Mouse (Mus musculus) layer of hippocampus, adult 11-12 months (tissue): ENCODE measurements around the gene Nr4a1.

Experiments
- DNase-seq: peaks from one replicate; pipeline ENCODE4 v3.0.0; 2022; ENCODE audit warnings: low spot score

Nr4a1 gene

DNA sequence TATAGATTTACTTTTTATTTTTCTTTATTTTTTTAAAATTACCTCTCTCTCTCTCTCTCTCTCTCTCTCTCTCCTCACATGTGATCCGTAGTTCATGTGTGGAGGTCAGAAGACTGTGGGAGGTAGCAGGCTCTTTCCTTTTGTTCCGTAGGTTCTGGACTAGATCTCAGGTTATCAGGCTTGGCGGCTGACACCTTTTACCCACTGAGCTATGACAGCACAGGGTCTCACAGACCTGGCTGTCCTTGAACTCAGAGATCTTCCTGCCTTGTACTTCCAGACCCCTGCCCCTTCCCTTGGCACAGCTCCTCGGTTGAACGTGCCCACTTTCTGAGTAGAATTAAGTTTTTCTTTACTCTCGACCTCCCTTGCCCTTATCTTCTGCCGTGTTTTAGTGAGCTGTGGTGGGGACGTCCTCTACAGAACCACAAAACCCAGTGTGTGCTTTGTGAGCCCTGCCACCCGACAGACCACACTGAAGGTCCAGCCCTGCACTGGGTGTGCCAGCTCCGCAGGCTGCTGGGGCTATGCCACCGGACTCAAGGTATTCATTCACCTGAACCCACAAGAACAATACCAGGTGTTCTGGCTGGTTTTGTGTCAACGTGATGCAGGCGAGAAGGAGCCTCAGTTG lies 62.3 kb downstream of the Nr4a1 start:
- DNase-seq: no peak

DNA sequence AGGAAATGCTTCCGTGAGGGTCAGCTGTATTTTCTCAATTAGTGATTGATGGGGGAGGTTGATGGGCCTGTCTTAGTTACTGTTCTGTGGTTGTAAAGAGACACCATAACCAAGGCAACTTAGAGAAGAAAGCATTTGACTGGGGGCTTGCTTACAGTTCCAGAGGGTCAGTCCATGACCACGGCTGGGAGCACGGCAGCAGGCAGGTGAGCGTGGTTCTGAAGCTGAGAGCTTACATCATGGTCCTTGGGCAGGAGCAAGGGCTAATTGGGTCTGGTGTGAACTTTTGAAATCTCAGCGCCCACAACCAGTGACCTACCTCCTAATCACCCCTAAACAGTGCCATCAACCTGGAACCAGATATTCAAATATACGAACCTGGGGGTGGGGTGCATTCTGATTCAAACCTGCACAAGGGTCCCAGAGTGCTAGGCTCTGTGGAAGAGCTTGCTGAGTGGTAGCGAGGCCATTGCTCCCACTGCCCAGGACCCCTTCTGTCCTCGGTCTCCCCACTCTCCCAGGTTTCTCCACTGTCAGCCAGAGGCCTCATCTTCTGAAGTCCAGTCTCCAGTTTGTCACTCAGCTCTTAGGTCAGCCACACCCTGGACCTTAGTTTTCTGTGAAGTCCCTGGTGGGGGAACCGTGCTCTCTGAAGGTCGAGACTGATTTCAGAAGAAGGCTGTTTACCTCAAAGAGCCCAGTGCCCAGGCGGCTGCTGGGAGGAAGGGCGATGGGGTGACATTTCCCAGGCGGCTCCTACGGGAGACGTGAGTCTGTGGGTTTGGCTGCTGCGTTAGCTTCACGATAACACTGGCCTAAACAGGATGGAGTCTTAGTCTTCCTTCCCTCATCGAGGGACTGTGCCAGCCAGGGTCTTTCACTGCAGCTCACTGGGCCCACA lies 63.1 kb downstream of the Nr4a1 start:
- DNase-seq: no peak

DNA sequence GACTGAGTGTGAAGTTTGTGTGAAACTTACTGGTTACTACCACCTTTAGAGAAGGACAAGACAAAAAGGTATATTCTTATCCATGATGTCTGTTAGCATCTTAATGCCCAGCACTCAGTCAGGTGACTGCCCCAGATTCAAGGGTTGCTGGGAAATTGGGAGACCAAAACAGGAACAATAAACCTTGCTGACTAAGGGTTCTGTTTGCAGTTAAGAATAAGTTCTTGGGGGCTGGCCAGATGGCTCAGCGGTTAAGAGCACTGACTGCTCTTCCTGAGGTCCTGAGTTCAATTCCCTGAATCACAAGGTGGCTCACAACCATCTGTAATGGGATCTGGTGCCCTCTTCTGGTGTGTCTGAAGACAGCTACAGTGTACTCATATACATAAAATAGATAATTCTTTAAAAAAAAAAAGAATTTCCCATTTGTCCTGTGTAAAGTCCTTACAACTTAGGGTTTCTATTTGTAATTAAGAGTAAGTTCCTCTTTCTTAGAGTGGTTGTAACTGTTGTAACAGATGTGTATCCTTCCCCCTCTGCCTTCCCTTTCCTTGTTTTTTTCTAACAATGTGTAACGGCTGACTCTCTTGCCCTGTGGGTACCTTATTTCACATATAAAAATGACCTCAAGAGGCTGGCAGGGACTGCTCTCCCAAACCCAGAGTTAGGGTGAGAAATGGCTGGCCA lies 63.9 kb downstream of the Nr4a1 start:
- no peak for DNase-seq

DNA sequence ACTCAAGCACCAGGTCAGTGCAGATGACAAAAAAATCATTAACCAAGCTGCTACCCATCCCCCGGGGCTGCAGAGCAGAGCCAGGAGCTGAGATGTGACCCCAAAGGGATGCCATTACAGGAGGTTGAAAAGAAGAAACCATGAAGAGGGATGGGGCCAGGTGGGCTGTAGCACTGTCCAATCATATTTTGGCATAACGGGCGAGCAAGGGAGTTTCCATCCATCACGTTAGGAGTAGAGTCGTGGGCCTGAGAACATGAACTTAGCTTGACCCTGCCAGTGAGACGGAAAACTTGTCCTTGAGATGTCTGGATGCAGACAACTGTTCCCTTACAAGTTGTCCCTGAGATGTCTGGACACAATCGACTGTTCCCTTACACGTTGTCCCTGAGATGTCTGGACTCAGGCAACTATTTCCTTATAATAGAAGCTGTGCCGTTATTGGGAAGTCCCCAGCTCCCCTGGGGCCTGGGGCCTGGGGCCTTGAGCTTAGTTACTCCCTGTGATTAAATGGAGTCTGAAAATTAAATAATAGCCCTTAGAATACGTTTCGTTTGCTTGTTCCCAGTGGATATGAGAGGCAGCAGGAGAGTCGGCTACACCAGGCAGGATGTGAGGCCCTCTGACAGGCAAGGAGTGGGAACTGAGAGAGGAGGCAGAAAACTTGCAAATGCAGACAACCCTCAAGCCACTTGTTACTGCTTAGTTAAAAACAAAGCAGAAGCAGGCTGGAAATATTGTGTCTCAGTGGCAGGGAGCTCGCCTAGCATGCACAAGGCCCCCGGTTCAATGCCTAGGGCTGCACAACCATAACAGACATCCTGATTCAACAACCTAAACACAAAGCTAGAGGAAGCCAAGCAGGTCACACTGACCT lies 65.1 kb downstream of the Nr4a1 start:
- DNase-seq: no peak

DNA sequence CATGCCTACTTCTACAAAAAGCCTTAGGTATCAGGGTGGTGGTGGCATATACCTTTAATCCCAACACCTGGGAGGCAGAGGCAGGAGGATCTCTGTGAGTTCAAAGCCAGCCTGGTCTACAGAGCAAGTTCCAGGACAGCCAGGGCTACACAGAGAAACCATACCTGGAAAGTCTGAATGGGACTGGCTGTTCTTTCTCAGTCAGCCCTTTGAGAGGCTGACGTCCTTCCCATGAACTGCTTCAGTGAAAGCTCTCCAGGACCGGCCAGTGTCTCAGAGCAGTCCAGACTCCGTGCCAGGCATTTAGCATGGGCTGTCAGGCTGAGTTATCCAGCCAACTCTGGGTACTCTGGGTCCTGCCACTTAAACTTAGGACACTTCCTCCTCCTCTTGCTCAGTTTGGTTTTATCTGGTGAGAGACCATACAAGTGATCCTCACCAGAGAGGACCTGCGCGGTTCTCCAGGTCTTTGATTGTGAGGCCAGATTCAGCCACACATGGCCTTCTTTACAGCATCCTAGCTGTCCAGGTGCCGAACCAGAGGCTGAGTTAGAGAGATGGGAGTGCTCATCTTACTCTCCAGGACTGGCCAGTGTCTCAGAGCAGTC lies 66.0 kb downstream of the Nr4a1 start:
- no peak for DNase-seq

DNA sequence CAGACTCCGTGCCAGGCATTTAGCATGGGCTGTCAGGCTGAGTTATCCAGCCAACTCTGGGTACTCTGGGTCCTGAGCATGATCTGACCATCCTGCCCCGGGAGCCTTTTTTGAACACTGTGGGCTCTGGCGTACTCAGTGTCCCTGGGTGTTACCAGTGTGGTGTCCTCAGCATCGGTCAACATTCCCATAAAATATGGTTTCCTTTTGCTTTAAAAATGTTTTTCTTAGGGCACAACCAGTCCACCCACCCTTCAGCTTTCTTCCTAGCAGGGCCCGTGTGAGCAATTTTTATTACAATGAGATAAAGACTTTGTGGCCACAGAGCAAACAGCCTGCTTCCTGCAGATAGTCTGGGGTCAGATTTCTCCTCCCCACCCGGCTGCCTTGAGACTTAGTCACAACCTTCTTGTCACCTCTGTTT lies 66.6 kb downstream of the Nr4a1 start:
- no peak for DNase-seq

DNA sequence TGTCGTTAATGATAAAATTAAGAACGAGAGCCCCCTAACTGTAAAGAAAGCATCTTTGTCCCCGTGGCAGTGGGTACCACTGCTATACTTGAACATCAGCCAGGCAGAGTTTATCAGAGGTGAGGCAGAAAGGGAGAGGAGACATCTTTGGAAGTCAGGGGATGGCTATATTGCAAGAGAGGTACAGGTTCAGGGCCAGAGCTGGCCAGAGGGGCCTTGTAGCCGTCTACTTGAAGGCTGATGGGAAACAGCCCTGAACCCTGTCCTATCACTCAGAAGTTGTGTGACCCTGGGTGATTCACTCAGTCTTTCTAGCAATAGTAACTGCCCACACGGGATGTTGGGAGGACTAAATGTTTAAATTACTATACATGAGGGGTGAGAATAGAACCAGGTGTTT lies 67.1 kb downstream of the Nr4a1 start:
- no peak for DNase-seq

DNA sequence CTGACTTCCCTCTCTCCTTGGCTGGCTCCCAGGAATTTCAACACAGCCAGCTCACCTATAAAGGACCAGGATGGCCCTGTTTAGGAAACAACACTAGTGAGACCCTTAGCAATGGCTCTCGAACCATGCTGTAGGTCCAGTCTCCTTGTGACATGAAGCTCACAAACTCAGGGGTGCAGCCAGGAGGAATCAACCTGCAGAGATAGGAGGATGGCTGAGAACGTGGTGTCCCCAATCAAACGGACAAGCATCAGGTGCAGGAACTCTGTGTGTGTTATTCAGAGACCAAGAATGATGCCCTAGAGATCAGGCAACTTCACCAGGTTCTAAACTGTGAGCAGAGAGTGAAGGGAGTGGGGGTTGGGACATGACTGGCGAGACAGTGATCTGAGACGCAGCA lies 68.0 kb downstream of the Nr4a1 start:
- DNase-seq: no peak

DNA sequence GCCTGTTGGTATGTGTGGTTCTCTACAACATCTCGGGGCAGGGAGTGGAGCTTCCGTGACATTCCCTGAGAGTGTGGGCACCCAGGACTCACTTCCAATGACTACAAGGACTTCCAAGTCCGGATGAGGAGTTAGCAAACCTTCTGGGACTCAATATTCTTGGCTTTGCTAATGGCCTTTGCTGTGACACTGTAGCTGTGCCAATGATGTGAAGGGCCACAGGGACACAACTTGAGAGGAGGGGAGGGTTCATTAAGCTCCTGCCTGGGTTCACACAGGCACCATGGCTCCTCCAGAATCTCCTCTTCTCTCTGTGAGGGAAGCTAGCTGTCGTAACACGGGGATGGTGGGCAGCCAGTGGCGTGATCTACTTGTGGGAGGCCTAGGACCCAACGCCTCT lies 68.6 kb downstream of the Nr4a1 start:
- DNase-seq: no peak

DNA sequence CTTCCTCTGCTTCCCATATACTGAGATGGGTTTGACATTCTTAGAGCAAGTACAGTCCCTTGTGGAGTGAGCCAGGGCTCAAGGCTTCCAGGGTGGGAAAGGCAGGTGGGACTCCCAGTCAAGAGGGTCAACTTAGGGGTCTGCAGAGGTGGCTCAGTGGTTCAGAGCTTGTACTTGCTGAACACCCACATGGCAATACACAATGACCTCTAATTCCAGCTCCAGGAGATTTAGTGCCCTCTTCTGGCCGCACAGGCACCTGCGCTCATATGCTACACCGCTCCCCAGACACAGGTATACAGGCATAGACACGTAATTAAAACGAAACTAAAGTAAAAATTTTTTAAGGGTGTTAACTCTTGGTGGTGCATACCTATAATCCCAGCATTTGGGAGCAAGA lies 69.4 kb downstream of the Nr4a1 start:
- DNase-seq: no peak
